Mouse (Mus musculus) monocyte, adult 2 months (primary cell): ENCODE measurements around the gene Skida1.
"Not testable (repeated sequence)": the region's sequence is repeated elsewhere in the genome, so short reads cannot be mapped to it uniquely, and the experiment has no call there.

Experiments
- DNase-seq, 2 experiments: peaks; one replicate each; pipeline ENCODE4 v3.0.0; 2022; ENCODE audit warnings: low spot score in 2 of 2, low read depth in 1 of 2

Skida1 gene

GRCm38 (mm10) chr2:18048453-18049075 lies at the start of gene Skida1:
TSS of gene Skida1 (minus strand) at chr2:18049051.
- DNase-seq, result no peak

GRCm38 (mm10) chr2:18095804-18096203 lies 47.0 kb upstream of the Skida1 start:
- no peak for DNase-seq

- DNase-seq, result no peak
Observed at GRCm38 (mm10) chr2:18094319-18094718, 45.5 kb upstream of the Skida1 start.

GRCm38 (mm10) chr2:18093858-18094257 lies 45.0 kb upstream of the Skida1 start:
- no peak for DNase-seq

GRCm38 (mm10) chr2:18087695-18088094 lies 38.8 kb upstream of the Skida1 start:
- not testable (repeated sequence) for DNase-seq

- DNase-seq, result no peak
Observed at GRCm38 (mm10) chr2:18080182-18080860, 31.5 kb upstream of the Skida1 start.

GRCm38 (mm10) chr2:18071947-18072346 lies 23.1 kb upstream of the Skida1 start:
- no peak for DNase-seq

GRCm38 (mm10) chr2:18068071-18068796 lies 19.4 kb upstream of the Skida1 start:
- no peak for DNase-seq

GRCm38 (mm10) chr2:18066436-18066835 lies 17.6 kb upstream of the Skida1 start:
- DNase-seq, result no peak

GRCm38 (mm10) chr2:18065708-18066030 lies 16.8 kb upstream of the Skida1 start:
- DNase-seq, result no peak

GRCm38 (mm10) chr2:18064941-18065707 lies 16.3 kb upstream of the Skida1 start:
- DNase-seq, result peak in 1 of 2 experiments; percentile 42

- DNase-seq, result peak in 1 of 2 experiments; percentile 76
Observed at GRCm38 (mm10) chr2:18064356-18064858, 15.6 kb upstream of the Skida1 start.

GRCm38 (mm10) chr2:18063763-18064251 lies 15.0 kb upstream of the Skida1 start:
- peak in 1 of 2 experiments; percentile 44 for DNase-seq

GRCm38 (mm10) chr2:18060396-18060795 lies 11.5 kb upstream of the Skida1 start:
- no peak for DNase-seq

- DNase-seq, result no peak
Observed at GRCm38 (mm10) chr2:18059891-18060290, 11.0 kb upstream of the Skida1 start.

- DNase-seq, result no peak
Observed at GRCm38 (mm10) chr2:18059063-18059462, 10.2 kb upstream of the Skida1 start.

- DNase-seq, result no peak
Observed at GRCm38 (mm10) chr2:18058146-18058708, 9.4 kb upstream of the Skida1 start.

GRCm38 (mm10) chr2:18057336-18058145 lies 8.7 kb upstream of the Skida1 start:
- DNase-seq, result peak in 1 of 2 experiments; percentile 60

- DNase-seq, result peak; percentile 76 to 85
Observed at GRCm38 (mm10) chr2:18056786-18057255, 8.0 kb upstream of the Skida1 start.
